Mouse (Mus musculus) kidney, postnatal 25 days (tissue): ENCODE results near the gene Nsg2.

Experiments
- DNase-seq, 2 experiments: peaks; one replicate each; pipeline ENCODE4 v3.0.0; 2021; ENCODE audit warnings: mixed read lengths in 2 of 2

Nsg2 gene

DNA sequence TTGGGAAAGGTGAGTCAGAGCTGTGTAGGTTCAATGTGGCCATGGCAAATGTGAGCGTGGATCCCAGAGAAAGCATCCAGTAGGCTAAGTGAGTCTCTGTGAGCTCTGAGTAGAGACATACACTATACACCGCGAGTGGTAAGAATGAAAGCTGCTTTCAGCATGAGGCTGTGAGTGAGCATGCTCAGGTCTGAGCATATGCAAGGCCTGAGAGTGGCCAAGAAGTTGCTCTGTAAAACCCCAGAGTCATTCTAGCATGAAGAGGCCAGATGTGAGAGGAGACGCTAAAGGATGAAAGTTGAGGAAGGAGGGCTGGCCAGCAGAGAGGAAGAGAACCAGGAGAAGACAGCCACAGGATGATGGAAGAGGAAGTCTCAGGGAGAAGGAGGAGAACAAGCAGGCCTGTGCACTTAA lies 12.8 kb downstream of the Nsg2 start:
- no peak for DNase-seq

DNA sequence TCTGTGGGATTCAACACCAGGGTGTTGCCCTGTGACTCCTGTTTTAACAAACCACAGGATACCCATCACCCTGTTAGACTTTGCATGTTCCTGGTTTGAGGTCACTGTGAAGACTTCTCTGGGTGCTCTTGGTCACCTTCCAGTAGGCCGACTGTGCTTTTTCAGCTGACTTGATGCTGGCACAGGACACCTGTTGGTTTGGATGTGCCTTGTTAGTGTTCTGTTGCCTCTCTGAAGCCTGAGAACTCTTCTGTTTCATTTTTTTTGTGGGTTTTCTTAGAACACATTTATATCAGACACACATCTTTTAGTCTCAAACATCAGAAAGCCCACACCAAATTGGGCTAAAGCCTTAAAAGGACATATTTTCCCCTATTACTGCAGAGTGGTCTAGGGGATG lies 13.3 kb downstream of the Nsg2 start:
- DNase-seq: no peak

DNA sequence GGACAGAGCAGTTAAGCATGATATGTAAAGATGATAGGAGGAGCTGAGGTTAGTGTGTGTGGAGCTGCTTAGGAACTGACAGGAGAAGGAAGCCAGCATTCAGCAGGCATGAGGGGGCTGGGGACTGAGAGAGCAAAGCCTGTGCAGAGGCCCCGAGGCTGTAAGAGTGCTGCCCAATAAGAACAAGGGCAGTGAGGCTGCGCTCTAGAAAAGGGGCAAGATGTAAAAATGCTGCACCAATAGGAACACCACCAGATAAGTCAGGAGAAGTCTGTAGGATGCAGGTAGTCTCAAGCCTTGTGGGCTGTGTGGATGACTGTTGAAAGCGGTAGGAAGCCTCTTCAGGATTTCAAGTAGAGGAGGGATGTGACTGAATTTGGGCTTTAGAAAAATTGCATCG lies 17.9 kb downstream of the Nsg2 start:
- no peak for DNase-seq

DNA sequence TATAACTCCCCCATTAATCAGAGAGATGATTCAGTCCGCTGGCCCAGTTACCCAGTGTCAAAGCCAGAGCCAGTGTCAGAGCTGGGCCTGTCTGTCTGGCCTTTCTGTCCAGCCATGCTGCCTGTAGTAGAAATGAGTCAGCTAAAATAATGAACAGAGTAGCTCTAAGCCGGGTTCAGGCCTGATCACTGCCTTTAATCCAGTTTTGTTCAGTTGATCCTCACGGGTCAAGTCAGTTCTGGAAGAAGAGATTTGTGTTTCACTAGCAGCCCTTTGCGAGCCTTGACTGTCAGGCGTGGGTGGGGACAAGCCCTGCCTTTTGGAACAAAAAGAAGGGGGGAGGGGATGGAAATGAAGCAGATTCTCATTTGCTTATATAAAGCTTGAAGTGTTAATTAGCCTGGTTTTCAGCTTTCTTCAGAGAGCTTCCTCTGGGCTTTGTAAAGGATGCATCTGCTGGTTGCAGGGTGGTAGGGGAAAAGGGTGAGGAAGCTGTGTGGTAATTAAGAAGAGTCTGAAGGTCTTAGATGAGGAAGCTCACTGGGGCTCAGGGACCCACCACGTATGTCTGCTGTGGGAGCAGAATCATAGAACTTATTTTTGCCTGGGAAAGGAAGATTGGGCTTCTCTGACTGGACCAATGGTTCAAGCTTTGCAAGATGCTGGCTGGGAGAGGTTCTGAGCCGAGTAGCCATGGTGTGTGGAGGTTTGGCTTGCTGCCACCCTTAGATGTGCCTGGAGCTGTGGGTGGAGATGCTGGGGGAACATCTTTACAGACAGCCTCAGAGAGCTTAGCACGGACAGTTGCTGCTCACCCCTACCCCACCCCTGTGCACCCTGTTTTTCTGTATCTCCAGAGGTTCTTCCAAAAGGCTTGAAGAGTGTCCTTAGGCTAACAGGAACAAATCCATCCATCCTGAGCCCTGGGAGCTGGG lies 20.0 kb downstream of the Nsg2 start:
- no peak for DNase-seq

DNA sequence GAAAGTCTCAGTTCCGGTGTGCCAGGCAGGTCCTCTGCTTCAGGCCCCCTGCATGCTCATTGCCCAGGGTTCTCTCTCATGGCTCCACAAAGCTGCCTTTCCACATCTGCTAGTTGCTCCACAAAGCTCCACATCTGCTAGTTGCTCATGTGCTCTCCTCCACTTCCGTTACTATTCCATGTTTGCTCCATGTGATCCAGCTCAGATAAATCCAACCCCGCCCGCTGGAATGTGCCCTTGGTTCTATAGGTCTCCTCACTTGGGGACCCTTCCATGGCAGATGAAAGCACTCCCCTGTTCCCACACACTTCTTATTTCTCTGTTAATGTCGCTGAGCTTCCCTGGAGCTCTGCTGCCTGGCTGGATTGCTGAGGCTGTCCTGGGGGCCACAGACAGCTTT lies 26.4 kb downstream of the Nsg2 start:
- no peak for DNase-seq

DNA sequence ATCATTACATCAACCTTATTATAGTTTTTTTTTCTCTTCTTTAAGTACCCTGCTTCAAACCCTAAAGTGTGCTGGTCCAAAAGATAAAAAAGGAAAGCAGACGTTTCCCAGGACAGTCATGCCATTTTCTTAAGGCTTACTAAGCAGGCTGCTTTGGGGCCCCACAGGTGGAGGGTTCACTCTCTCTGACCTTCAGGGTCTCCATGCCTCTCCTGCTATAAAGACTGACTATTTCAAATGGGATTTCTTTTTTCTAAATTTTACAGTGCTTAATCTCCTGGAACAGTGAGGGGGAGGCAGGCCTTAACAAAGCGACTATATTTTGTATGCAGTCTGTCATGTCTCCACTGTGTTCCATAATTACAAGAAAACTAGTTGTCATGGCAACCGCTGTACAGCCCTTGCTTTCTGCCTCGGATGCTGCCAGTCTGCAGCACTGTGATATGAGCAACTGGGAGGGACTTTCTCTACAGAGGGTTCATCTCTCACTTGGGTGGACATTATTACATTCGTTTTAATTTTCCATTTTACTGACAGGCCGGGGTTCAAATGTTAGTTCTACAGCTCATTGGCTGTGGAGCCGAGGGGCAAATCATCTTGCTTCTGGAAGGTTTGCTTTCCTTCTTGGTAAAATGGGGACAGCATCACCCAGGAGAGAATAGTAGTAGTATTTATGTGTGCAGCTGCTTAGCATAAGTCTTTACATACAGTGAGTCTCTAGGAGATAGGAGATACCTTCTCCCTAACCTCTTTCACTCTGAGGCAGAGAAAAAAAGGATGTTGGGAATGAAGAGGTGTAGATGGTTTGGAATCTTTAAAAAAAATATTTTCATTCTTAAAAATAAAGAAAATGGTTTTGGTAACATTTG lies 27.4 kb downstream of the Nsg2 start:
- DNase-seq: no peak

DNA sequence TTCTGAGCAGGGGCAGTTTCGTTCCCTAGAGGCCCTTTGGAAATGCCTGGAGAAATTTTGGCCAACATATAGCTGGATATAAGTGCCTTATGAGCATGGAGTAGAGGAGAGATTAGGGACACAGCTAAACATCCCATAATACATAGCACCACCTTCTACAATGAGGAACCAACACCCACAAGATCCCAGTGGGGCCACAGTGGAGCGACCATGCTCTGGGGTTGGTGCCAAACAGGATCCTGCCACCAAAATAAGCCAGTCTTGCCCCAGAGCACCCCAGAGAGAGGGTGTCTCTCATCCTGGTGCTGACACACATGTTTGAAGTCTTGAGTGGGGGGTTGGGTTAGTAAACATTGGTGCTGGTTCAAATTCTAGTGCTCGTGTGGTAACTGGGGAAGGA lies 28.3 kb downstream of the Nsg2 start:
- no peak for DNase-seq

DNA sequence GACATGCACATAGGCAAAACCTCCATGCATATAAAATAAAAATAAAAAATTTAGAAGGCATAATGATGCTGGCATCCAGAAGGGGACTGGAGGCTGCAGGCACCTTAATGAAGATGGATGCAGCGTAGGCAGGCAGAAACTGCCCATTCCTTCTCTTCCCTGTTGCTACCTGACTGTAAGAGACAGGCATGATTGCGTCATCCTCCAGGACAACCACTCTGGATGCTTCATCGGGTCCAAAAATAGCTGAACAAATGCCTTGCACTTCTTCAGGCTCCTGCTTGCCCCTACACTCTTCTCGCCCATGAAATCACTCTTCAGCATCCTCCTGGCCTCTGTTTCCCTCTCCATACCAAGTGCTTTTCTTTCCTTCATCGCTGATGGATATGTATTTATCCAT lies 29.1 kb downstream of the Nsg2 start:
- no peak for DNase-seq

DNA sequence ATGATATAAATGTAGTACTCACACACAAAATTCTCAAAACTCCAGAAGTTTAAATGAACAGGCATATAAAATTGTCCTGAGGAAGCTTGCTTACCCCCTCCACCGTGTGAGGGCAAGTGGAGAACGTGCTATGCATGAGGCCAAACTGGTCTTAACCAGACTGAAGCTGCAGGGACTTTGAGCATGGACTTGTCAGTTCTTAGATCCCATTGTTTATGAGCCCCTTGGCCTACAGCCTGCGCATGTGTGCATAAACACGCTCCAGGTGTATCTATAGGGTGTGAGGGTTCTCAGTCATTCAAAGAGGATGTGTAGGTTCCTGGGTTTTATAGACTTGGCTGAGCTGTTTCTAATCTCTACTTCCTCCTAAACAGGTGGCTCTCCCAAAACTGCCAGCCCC lies 31.1 kb downstream of the Nsg2 start:
- no peak for DNase-seq

DNA sequence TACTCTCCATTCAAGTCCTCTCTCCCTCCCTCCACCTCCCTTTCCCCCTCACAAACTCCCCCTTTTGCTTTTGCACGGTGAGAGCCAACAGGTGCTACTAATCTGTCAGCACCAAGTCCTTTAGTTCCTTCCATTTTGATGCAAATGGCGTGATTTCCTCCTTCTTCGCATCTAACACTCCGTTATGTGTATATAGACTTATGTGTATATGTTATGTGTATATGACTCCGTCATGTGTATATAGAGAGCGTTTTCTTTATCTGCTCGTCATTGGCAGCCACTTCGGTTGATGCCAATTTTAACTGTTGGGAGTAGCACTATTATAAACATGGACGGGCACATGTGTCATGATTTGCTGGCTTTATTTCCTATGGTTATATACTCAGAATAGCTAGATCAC lies 31.8 kb downstream of the Nsg2 start:
- no peak for DNase-seq

DNA sequence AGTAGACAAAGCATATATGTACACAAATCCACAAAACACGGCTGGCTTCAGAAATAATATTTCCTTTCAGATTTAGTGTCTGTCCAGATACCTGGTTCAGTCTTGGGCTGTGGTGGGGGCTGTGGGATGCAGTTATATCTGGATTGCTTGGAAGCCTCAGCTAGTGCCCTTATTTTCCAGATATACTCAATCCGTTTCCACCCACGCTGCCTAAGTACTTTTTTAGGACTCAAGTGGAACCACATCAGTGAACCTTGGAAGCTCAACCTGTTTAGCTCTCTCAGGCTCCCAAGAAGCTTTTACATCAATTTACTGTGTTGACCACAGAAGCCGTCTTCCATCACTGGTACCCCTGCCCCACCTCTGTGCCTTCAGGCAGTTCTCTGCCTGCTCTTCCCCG lies 35.6 kb downstream of the Nsg2 start:
- DNase-seq: no peak

DNA sequence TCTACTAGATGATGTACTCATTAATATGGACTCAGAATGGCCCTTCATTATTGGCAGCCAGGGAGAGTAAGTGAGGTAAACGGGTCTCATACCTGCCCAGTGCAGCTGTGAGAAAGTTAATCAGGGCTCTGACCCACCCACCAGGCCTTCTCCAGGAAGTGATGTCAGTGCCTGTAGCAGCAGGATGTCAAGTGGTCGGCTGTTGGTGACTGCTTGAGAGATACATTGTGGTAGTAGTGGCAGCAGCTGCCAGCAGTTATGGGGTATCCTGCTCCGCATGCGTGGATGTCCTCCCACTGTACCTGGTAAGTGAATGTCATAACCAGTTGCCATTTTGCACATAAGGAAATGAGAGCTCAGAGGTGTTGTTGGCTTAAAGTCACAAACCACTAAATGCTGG lies 39.4 kb downstream of the Nsg2 start:
- DNase-seq: no peak

DNA sequence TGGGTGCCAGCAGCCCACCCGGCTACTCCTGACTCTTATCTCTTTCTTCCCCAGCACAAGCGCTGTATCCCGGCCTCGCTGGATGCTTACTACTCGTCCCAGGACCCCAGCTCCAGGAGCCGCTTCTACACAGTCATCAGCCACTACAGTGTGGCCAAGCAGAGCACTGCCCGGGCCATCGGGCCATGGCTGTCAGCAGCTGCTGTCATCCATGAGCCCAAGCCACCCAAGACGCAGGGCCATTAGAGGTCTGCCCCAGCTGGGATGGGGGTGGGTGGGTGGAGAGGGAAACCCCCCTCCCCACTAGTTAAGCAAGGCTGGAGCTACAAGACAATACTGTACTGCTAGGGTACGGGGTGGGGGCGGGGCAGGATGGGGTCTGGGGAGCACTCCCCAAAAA lies 57.1 kb downstream of the Nsg2 start:
- no peak for DNase-seq

DNA sequence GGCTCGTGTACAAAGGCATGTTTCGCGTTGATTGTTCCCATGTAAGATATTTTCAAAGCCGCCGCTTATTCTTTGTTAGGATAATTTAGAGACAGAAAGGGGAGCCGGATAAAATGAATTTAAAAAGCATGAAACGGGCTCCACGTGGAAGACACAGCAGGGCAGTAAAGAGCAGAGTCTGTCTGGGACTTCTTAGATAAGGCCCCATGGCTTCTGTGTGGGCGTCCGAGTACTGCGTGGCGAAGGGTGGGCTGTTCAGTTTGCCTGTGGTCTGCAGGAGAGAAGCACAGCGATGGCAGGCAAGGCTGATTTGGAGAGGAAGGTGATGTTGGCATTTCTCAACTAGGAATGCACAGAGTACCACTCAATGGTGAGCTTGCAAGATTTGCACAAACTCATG lies 57.6 kb downstream of the Nsg2 start:
- no peak for DNase-seq

DNA sequence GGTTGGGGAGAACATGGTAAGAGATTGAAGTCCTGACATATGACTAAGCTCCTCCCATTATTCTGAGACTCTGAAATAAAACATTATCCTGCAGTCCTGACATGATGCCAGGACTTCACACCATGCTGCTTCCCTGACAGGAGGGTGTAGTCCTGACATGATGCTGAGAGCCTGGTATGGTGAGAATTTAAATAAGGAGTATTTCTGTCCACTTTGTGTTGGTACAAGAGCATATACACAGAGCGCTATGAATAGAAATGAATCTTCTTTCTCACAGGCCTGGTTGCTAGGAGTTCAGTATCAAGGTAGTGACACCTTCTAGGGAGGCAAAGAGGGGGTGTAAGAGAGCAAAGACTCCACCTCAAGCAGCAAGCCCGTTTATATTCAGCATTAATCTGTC lies 60.8 kb downstream of the Nsg2 start:
- DNase-seq: no peak

DNA sequence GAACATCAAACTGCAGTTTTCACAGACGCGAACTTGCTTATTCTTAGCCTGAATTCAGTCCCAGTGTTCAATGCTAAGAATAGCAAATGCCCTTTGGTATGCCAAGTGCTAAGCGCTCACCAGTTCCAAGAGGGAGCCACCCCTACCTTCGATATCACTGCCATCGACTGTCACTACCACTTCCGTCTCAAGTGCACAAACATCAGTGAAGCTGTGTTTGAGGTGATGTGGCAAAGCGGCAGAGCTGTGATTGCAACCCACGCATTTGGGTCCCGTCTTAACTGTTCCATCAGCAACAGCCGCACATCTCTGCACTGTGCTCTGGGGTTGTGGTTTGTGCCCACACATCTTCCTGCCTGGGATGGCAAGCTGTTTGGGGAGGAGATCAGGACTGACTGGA lies 61.6 kb downstream of the Nsg2 start:
- DNase-seq: no peak

DNA sequence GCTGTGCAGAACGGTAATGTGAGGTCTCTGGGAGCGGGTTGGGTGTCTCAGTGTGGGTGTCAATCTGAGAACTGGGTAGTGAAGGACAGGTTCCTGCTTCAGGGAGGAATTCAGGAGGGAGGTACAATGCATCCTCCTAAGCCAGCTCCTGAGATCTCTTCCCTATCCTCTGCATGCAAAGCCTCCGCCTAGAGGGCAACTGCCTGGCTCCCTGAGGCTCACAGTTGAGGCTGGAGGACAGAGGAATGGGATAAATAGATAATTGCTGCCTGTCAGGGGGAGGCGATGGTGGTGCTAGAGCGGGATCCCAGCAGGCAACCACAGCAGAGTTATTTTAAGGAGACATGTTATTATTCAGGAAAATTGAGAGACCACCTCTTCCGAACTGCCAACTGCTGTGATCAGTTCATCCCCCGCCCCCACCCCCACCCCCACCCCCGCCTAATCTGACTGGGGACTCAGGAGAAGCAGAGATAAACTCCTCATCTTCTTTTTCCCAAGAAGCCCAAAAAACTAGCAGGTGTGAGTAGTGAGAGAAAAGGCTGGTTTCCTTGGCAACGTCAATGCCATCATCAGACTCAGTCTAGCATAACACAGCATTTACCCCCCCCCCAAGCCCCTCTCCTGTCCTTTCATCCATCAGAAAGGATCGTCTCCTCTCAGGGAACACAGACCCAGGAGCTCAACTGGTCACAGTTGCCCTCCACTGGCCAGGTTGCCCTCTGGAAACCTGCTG lies 63.7 kb downstream of the Nsg2 start:
- no peak for DNase-seq

DNA sequence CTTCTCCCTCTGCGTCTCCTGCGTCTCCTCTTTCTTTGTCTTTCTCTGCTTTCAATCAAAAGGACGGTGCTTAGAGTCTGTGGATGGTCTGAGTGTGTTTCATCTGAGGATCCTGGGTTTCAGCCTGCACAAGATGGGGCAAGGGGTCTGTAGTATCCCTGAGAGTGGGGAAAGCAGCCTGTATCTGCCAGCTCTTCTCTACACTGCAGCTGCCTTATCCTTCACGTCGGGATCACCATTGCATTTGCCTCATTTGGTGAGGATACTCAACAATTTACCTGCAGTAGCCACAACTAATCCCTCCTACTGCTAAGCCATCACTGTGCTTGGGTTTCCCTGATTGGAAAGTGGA lies 64.2 kb downstream of the Nsg2 start:
- DNase-seq: no peak

DNA sequence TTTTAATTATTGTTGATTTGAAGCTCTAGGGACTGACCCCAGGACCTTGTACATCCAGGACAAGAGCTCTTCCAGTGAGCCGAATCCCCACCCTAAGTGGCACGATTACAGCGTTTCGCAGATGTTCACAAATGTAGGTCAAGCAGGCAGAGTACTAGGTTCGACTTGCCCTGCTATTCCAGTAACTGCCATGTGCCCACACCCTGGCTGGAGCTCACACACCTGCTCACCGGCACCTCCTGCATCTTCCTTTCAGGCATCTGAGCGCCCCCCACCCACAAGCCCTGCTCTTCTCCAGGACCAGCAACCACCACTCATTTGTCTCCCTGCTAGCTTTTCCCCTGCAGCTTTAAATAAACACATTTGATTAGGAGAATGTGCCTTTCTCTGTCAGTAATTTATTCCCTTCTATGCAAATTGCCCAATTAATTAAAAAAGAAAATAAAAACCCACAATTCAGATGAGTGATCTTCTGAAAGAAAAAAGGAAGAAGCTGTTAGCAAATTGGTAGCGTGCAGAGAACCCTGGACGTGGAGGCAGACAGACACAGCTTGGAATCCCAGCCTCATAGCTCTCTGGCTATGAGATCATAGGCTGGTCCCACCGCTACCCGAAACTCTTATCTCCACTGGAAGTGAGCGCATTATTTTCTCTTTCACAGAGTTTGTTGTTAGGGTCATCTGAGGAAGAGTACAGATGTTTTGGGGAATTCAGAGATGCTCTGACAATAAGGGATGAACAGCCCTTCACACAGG lies 68.7 kb downstream of the Nsg2 start:
- no peak for DNase-seq

DNA sequence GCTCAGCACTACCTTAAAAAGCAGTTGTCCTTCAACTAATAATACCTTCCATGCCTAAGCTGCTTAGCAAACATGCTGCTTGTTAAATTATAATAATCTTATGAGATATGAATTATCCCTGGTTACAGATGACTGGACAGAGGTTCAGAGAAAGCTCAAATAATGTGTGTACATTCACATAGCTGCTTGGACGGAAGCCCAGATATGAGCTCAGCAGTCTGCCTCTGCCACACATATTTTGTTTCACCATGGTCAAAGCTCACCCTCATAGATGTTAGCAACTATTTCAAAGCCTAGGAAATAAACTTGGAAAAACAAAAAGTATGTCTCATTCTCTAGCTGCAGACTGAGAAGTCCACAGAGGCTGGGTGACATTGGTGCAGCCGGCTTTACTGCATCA lies 74.9 kb downstream of the Nsg2 start:
- no peak for DNase-seq

DNA sequence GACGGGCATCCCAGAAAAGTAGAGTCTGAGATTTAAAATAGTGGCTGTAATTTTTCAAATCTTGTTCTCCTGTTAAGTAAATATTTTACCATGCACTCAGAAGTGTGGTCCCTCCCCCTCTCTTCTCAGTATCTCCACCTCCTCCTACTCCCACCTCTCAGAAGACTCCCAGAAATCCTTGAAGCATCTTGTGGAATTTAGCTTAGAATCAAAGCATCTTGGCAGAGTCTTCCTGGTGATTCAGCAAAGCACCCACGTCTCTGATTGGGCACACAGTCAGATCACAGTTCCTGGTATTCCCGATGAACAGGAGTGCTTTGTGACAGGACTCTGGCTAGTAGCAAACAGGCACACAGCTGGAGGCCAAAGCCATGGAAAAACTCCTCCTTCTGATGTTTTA lies 83.2 kb downstream of the Nsg2 start:
- DNase-seq: no peak

DNA sequence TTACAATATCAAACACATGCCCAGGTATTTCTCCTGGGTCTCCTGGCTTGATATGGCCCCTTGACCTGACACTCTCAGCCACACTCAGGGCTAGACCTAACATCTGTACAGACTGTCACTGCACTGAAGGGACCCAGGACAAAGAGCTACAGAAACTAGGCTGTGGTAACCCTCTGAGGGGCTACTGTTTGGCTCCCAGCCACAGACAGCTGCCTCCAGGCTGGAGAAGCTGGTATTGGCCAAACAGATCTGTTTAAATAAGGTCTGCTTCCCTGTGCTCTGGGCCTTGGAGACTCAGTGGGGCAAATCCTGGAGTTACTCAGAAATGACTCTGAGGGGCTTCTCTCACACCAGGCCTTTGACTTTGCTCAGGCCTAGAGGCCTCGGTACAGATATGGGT lies 86.3 kb downstream of the Nsg2 start:
- DNase-seq: no peak

DNA sequence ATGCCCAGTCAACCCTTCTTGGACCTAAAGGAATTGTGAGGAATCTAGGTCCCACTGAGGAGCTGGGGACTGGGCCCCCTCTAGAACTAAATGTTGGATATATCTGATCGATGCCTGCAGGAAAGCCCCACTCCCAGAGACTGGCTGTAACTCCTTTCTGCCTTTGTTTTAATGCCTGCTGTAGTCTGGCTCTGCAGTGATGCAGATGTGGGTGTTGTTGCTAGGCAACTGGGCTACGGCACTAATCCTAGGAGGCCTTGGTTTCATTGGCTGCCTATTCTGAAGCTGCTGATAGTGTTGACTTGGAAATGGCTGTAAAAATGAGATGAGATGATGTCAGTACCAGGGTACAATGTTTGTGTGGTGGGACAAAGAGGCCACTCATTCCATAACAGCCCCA lies 87.1 kb downstream of the Nsg2 start:
- no peak for DNase-seq
